Mouse (Mus musculus) v-Abl transformed pro-B cells (cell line): ENCODE data around the gene Olfr24.
"Not testable (repeated sequence)": the region's sequence is repeated elsewhere in the genome, so short reads cannot be mapped to it uniquely, and the experiment has no call there.

Experiments
- in situ Hi-C, 2 experiments: fragments of 400-800 bp; cut with MboI; formaldehyde crosslinking; loops; one replicate each; pipeline ENCODE4 v1.15.1; 2025; ENCODE audit not compliant: unreplicated experiment in 2 of 2

Olfr24 gene

GRCm38 (mm10) chr9:18763896-18764295, at the start of gene Olfr24:
Gene Olfr24 (minus strand): TSS chr9:18763996.
- in situ Hi-C loops: no loop called here

DNA sequence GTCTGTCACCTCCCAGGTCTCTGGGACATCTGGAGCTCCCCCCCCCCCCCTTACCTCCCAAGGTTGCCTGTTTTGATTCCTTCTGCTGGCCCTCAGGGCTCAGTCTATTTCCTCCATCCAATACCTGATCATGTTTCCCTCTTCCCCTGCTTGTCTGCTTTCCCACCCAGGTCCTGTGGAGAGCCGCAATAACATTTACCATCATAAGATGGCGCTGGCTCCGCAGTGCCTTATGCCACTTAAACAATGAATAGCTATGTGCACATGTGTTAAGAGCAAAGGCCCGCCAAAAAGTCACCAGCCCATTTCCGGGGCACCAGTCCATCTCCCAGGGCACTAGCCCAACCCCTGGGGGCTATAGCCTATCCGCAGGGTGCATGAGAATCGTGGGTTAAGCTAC, 21.5 kb upstream of the Olfr24 start:
- in situ Hi-C loops: no loop called here

- in situ Hi-C loops: no loop called here
These were observed 15.7 kb upstream of the Olfr24 start for GRCm38 (mm10) chr9:18779476-18779875.

DNA sequence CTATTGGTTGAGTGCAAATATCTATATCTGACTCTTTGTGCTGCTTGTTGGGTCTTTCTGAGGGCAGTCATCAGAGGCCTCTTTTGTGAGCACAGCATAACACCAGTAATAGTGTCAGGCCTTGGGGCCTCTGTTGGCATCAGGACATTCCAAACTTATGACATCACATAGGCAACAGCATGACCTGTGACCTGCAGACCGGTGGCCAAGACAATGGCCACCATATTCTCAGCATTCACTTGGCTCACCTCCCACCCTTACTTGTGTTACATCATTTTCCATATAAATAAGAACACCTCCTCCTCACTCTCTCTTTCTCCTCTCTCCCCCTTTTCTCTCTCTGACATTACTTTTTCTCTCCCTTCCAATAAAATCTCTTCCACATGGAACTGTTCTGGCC, 15.2 kb upstream of the Olfr24 start:
- in situ Hi-C loops: no loop called here

DNA sequence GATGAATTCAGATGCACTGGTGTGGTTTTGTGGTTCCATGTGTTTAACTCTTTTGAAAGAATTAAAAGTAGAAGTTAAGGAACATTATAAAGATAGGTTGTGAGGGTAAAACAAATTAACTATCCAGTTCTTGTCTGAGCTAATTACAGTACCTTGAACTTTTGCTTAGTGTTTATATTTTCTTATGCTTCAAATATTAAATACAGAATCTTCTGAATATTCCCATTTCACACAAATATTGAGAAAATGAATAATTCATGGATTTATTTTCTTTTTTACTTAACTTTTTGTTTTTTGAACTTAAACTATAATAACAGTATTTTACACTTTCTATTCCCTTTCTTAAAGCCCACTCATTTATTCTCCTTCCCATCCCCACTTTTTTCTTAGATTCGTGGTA, 8.2 kb downstream of the Olfr24 start:
- in situ Hi-C loops: no loop called here

- in situ Hi-C loops: no loop called here
These were observed 19.2 kb downstream of the Olfr24 start for GRCm38 (mm10) chr9:18744639-18745038.

DNA sequence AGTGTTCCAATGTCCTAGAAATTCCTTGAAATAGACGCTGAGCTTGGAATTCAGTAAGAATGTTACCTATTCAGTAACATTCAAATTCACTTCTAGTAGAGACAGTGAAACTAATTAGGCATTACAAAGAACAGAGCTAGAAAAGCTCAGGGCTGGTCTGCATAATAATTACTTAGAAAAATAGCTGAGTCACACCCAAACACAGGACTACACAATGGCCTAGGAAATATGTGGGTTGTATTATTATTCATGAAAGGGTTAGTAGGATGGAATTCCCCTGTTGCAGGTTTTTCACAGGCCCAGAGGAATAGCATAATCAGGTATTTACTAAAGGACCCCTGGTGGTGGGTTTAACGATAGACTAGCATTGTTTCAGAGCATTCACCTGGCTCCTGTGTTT, 29.6 kb downstream of the Olfr24 start:
- in situ Hi-C loops: not testable (repeated sequence)

DNA sequence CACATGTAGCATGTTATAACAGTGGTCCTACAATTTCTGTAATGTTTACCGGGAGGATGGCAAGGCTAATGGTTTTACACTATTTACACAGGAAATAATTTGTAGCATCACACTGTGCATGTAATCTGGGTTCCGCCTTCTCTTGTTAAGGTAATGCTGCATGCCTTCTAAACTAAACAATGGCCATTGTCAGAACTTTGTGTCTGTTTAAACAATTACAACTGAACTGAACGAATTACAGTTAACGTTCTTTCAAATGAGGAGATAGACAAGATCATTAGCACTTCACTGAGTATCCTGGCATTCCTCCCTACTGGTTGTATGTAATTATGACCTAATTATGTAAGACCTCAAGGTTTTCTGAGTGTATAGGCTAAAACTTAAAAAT, 41.1 kb downstream of the Olfr24 start:
- in situ Hi-C loops: no loop called here

DNA sequence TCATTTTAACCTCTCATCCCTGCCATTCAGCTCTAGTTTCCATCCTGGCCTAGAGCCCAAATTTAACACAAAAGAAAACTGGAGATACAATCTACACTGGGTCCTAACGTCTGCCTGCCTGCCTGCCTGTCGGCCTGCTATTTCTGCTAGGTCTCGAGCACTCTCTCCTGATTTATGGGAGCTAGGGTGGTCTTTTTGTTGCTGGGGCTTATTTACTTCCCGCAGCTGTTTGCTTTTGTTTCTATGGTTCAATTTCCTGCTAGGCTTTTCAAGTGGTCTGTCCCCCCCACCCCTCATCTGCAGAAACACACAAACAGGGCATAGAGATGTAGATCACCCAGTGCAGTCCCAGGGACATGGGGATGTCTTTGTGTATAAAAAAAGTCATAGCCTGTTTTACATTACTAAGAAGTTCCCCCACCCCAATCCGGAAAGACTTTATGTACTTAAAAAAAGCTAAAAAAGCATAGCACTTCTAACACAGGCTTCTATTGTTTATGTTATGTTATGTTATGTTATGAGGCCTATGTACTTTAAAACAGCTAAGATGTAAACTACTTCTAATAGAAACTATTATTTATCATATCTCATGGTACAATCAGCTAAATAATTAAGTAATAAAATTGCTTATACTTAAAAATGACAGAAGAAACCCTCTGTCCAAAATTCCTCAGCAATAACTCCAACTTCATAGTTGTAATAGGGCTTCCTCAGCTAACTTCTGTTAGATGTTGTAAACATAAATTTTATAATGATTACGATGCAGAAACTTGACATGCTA, 41.7 kb downstream of the Olfr24 start:
- in situ Hi-C loops: no loop called here

DNA sequence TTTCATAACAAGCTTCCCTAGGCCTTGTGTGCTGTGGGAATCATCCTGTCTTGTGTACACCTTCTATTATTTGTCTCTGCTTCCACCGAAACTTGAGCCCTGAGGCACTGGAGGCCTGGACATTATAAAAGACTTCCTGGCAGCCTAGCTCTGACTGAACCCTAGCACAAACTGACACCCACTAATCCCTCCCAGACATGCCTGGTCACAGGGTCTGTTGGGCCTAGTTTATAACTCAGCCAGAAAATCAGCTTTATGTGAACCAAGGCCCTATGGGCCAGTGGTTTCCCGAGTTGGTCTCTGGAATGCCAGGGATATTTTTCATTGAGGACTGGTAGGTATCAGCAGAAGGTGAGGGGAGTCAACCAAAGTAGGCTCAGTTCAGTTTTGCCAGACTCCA, 42.8 kb downstream of the Olfr24 start:
- in situ Hi-C loops: no loop called here

DNA sequence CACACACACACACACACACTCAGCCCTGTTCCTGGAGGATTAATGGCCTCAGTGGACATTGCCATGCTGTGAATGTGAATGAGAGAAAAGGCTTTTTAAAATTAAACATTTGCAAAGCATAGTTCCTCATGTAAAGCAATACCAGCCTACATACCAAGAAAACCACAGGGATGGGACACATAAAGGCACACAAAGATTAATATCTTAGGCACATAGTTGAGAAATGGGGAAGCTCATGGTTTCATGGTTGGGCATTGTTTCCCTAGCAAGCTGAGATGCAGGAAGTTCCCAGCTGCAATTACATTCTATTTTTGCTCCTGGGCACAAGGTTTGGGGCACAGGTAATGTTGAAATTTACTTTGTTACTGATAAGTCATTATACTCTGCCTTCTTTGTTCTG, 58.2 kb downstream of the Olfr24 start:
- in situ Hi-C loops: no loop called here
